Mouse (Mus musculus) layer of hippocampus, postnatal 14 days (tissue): ENCODE measurements around the gene Ddhd1. TPM values are rescaled to one million over a fixed set of nuclear protein-coding genes. Genes with fewer than 3 reads are reported as not detected.
A peak's percentile ranks its signal among the peaks of the same experiment; 100 is the strongest.

Source experiments
- DNase-seq, 2 experiments: peaks; one replicate each; pipeline ENCODE4 v3.0.0; 2021 to 2022; ENCODE audit warnings: low spot score in 2 of 2, mixed read lengths in 1 of 2
- total RNA-seq, 2 experiments: library from RNA; stranded (reverse); gene quantifications; 2 replicates each; pipeline ENCODE4 v1.2.3; 2021

Gene Ddhd1
- total RNA-seq, 2 experiments from 2014 or later: 70.3 to 72.0 TPM

DNA sequence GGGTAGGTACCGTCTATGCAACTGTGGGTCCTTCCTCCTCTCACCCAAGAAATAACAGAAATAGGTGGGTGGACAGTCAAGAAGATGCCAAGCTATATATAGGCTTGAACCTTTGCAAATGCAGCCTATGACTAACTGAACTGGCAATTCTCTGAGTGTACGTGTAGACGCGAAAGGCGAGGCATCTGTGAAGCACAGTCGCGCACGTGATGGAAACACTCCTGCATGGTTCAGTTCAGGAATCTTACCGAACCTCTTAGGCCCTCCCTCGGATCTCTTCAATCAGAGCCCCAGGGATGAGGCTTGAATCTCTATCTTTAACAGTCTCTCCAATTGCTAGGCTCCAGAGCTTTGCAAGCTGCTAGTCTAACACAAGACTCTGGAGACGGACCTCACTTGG is 10.3 kb downstream of the Ddhd1 start:
- no peak for DNase-seq

DNA sequence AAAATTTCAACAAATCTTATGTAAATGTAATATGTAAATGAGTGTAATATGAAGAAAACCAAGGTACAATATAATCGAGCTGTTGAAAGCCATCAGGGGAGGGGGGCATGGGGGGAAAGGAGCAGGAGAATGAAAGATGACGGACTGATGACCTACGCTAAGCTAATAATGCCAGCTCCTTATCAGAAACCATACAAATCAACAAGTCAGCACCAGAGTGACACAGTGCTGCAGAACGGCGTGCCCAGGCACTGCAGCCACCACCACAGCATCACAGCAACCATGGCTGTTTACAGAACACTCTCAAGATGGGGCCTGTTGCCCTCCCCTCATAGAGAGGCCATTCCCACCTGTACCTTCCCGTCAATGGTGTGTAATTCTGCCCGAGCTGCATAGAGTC is 10.8 kb downstream of the Ddhd1 start:
- no peak for DNase-seq

DNA sequence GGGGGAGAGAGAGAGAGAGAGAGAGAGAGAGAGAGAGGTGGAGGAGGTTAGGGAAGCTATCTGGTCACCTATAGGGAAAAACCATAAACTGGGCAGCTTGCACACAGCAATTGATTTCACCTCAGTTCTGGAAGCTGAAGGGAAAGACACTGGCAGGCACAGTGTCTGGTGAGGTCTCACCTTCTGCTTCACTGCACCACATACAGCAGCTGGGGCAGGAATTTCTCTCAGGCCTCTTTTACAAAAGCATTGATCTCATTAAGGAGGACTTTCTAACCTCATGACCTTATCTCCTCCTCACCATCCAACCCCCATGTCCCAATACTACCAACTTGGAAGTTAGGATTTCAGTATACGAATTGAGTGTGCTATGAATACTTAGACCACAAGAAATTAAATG is 13.2 kb downstream of the Ddhd1 start:
- DNase-seq: no peak

DNA sequence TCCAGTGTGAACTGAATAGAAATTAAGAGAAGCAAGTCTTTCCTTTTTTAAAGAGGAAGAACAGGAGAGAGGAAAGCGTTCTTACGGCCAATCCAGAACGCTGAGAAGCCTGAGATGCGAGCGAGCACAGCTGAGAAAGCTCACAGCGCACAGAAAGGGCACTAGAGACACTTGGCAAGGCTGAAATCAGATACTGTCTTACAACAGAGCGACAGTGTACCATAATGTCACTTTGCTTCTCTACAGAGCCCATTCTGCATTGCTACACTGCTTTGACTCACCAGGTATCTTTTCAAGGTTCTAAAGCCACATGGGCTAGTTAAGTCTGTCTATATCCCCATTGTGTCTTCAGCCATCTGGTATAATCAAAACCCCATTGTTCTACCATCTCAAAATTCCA is 13.7 kb downstream of the Ddhd1 start:
- DNase-seq: no peak

DNA sequence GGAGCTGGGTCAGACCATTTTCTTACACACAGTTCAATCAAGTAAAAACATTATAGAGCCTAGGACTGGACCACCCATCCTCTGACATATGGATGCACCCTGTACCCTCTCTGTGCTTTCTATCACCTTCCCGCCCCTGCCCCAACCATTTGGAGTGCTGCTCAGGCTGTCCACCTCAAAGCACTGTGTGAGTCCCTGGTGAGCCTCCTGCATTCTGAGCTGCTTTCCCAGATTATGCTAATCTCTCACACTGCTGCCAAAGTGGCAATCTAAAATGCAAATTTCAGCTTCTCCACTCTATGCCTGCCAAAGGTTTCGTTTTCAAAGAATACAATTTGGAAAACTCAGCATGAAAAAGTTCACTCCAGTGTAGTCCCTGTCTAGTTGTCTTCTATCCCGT is 14.5 kb downstream of the Ddhd1 start:
- peak in 1 of 2 experiments; percentile 40 for DNase-seq

DNA sequence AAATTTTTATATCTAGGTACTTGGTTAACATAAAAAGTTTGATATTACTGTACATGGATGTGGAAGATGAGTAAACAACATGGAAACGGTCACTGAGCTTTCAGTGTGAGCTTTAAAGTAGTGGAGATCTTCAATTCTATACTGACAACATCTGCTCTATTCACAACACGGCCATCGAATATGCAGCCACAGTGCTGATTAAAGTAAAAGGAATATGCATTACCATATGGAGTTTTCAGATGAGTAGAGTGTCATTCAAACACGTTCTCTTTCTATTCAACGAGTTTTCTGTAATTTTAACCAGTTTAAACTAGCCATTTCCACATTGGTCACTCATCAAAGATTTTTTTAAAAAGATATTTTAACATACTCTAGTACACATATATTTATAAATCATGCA is 15.1 kb downstream of the Ddhd1 start:
- DNase-seq: no peak

DNA sequence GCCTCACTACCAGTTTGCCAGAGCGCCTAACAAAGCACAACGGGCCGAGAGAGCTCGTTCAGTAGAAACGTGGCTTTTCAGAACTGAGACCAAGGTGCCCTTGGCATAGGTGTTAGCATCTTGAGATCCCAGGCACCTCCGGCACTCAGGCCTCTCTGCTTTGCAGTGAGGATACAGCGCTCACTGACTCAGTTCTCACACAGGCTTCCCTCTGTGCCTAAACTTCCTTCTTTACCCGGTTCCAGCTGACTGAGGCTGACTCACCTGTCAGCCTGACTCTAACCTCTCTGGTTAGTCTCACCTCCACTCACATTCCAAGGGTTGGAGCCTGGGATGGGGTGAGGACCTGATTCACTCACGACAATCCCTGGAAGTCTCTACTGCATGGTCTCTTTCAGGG is 15.7 kb downstream of the Ddhd1 start:
- DNase-seq: no peak

DNA sequence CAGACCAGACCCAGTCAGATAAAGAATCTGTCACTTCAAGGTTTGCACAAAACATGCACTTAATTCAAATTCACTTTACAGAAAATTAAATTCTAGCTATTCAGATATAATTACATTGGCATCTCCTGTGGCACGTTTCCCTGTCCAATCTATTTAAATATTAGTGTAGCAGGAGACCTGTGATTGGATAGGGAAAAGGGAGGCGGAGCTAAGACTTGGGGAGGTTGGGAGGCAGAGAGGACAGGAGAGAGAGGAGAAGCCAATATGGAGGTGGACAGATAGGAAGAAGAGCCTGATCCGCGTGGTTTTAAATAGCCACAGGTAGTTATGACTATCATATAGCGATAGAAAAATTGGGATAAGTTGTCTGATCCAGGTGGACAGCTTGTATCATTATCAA is 19.2 kb downstream of the Ddhd1 start:
- DNase-seq: no peak

DNA sequence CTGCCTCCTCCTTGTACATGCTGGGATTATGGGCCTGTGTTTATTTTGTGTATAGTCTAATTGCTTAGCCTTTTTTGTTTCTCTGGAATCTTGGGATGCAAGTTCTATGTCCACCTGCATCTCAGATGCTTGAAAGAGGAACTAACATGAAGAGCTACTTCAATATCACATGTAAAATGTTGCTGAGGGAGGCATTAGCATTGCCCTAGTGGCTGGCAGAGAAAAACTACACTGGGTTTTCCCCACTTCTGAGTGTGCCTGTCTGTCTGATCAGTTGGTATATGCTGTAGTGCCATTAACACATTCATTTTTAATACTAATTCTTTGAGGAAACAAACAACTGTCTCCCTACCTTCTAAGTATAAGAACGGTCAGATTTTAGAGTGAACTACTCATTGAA is 22.4 kb downstream of the Ddhd1 start:
- DNase-seq: no peak

DNA sequence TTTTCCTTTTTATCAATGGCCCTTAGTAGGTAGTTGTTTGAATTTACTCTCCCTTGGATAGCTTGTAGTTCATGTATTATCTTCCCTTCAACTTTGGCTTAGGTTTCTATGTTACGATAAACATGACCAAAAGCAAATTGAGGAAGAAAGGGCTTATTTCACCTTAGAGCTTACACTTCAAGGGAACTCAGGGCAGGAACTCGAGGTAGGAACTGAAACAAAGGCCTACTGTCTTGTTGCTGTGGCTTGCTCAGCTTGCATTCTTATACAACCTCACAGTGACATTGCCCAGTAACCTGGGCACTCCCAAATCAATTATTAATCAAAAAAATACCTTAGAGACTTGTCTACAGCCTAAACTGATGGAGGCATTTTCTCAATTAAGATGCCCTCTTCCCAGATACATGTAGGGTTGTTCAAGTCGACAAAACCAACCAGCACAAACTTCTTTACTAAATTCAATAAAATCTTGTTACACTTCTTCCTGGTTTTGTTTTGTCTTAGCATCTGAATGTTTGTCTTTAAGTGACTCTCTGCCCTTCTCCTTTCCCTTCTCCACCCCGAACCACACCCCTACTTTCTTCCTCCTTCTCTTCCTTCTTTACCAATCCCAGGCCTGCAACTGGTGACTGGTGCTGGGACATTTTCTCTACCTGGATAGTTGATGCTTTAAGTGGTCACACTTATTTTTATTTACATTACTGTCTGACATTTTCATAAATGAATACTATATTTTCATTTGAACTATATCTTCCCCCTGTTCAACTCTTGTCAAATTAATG is 25.0 kb downstream of the Ddhd1 start:
- DNase-seq: no peak

DNA sequence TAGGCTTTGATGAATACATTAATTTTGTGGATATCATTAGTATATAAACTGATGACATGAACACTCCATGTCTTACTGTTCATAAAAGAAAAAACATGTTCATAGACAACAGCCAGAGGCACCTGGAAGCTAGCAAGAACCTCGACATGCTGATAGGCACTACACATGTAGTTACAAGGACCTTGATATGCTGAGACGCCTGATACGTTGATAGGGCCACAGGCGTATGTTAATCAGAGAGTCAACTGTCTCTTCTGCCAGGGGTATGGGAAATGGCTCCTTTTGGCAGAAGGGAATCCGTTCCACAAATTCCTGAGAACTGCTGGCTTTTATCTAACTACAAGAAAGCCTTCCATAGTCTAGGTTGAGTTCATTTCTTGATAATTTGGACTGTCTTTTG is 27.4 kb downstream of the Ddhd1 start:
- DNase-seq: no peak

DNA sequence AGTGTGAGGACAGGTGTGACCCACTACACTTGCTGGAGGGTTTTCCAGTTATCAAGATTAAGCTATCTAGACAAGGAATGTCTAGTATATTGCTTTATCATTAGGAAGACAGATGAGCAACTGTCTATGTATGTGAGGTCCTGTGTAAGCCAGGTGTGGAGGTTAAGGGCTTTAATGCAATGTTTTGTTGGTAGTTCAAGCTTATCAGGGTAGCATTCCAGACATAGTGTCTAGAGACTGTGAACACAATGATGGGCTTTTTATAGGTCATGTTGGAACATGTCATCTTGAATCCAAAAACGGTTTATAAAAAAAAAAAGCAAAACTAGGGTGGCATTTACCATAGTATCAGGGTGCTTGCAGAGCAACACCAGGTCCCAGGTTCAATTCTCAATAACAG is 28.0 kb downstream of the Ddhd1 start:
- no peak for DNase-seq

DNA sequence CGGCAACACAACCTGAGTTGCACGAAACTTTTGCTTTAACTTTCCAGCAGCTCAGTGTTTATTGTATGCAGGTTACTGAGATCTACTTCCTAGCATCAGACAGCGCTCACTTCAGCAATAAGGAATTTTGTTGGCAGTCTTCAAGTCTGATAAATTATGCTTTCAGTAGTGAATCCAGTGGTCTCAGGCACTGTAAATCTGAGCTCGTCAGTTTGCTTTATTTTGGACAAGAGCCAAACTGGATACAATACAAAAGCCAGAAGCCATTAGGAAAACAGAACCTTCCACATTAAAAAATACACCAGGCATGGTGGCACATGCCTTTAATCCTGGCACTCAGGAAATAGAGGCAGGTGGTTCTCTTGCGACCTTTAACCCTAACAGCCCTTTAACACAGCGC is 39.6 kb downstream of the Ddhd1 start:
- DNase-seq: no peak

DNA sequence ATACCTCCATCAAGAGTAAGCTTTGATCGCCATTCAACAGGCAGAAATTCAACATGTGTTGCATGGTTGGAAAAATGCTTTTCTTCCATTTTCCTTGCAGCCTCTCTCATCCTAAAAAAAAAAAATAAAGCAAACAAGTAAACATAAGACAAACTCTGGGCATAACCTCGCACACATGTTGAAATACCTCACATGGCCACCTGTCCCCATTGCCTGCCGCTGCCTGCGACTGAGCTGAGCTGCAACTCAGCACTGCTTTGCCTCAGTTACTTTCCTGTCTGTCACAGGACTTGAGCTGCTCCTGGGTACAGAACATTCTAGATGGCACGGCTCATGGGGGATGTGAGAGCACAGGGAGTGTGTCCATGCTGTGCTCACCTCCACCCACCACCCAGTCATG is 41.4 kb downstream of the Ddhd1 start:
- no peak for DNase-seq

DNA sequence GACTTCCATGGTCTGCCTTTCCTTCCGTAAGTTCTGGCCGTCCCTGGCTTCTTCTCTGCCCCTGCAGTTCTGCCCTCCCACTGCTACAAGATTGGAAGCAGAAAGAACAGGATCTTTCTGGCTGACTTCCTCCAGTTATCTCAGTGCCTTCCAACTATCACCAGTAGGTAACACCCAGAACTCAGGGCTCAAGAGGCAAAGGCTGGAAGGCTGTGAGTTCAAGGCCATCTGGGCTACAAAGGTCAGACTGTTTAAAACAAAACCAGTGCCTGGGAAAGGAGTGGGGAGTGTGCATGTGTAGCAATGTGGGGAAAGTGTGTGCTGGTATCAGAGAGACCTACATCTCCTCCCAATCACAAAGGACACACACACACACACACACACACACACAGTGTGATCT is 42.2 kb downstream of the Ddhd1 start:
- DNase-seq: no peak

DNA sequence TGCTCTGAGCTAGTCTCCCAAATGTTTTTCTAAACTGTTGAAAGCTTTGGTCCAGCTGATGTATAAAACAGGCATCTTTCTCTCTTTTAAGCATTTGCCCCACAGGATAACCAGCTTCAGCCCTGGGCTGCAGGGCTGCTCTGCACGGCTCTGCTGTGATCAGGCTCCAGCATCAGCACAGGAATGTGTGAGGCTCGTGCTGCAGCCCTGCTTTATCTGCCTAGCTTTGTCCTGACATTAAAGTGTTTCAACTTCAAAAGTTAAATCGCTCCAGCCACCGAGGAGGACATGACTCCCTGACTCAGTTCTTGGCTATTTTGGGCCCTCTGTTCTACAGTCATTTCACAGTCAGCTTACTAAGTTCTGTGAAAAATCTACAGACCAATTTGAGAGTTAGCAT is 43.1 kb downstream of the Ddhd1 start:
- DNase-seq: no peak

DNA sequence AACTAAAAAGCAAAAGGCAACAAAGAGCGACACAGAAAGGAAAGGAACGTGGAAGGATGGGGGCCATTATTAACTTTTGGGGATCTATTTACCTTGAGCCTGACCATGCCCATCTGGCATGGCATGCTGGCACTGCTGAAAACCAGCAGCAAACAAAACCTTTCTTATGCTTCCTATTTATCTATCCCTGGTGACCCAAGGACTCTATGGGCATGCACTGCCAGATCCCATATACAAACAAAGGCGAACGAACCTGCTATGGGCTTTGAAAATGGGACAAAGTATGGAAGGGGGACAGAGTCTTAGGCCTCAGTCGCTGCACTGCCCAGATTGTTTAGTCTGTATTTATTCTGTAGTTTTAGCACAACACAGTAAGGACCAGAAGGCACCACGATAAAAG is 43.5 kb downstream of the Ddhd1 start:
- no peak for DNase-seq

DNA sequence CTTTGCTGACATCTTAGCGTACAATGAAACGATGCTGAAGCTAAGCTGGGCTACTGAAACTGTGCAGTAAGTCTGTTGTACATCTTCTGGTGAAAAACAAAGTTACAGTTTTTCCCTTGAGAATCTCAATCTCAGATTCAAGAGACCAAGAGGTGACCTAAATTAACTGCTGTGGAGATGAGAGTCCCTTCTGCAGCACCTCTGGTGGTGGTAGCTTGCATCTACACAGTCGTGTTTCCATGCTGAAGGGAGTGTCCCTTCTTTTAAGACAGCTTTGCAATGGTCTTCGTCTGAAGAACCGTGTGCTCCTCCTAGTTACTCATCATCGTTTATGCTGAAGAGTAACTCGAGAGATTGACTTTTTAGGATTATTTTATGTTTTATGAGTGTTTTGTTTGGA is 46.3 kb downstream of the Ddhd1 start:
- DNase-seq: no peak

DNA sequence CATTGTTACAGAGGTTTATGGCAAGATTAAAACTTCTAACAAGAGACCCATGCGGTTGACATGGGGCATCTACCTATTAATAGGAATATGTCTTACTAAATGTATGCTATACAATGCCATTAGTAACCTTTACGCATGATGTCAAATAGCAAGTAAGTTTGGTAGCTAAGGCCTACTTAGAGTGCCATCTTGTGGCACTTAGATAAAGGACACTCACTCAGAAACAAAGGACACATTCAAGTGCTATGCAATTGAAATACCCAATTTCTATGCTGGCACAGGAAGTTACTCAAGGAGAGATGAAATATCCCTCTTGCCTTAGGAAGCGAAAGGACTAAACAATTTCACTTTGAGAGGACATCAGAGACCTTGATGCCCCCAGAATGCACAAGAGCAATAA is 55.9 kb downstream of the Ddhd1 start:
- peak in 1 of 2 experiments; percentile 49 for DNase-seq

DNA sequence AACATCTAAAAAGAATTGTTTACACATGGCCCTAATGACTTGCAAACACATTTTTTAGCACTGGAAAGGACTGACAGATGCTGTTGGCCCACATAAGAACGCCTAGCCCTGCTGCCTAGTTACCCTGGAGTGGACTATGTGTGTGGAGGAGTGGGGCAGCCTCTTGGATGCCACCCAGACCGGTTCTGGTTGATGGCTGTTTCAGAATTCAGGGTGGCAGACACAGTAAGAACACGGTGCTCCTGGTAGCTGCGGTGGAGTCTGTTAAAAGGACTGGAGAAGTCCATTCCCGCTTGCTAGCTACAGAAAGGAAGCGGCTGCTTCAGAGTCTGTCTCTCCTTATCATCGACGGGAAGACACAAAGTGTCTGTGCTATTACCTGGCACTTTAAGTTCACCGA is 57.4 kb downstream of the Ddhd1 start:
- peak; percentile 54 to 74 for DNase-seq

DNA sequence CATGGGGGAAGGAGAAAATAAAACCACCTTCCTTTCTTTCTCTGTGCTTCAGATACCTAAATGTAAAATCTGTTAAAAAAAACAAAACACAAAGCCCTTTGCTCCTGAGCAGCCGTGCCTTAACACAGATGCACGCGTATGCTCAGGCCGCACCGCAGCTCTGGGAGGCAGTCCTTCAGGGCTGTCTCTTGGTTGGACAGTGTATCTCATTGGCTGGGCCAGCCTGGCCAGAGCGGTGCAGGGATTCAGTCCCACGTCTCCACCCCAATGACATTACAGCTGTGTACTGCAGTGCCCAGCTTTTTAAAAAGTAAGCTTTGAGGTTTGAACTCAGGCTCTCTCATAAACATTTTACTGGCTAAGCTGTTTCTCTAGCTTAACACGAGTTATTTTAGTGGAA is 60.1 kb downstream of the Ddhd1 start:
- DNase-seq: no peak

DNA sequence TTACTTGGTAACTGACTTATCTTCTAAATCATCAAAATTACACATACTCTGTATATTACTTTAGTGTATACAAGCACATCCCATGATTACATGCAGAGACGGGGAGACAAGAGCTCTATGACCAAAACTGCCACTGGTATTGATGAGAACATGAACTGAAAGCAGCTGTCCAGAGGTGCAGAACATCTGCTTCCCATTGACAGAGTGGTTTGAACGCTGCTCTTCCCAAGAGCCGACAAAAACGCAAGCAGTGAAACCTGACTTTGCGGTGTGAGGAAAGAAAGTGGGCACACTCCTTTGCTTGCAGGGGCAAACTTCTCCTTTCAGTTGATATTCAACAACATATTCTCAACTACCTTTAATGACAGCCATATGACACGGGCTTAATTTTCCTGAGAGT is 64.7 kb downstream of the Ddhd1 start:
- DNase-seq: no peak

DNA sequence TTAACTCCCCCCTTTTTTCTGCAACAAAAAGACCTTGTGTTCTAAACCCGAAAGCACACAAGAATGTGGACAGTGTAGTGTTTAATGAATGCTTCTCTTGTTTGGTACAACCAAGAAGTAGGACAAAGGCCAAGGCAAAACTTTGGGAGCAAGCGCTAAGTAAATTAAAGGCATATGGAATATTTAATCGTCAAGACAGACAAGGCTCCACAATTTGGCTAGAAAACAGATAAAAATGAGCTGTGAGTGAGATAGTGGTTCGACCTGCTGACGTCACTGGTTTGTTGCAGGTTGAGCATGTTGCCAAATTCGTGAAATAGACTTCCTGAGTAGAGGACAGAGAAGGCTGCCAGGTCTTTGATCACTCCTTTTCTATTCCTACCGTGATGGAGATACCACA is 69.5 kb downstream of the Ddhd1 start:
- no peak for DNase-seq

DNA sequence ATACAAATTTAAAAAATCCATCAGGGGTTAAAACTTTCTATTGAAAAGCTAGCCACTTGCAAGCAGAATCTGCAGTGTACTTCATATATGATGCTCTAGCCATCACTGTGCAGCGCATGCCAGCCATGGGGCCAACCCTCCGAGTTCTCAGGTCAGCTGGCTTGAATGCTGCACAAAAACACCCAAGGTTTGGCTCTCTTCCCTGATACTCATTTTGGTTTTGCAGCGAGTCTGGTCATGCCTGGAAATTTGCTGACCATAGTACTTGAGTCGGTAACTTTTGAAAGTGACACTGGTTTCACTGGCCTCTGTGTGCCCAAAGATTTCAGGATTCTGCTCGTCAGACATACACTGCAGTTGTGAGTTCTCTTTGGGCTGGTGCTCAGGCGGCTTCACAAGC is 70.4 kb downstream of the Ddhd1 start:
- no peak for DNase-seq
